Mouse (Mus musculus): ENCODE measurements at regions not wholly inside any gene's neighbourhood (a gene's known extent, or its start where the extent isn't known, plus 50 kb on each side); places are given as distances from the start of the nearest gene placed in this dataset.

DNA sequence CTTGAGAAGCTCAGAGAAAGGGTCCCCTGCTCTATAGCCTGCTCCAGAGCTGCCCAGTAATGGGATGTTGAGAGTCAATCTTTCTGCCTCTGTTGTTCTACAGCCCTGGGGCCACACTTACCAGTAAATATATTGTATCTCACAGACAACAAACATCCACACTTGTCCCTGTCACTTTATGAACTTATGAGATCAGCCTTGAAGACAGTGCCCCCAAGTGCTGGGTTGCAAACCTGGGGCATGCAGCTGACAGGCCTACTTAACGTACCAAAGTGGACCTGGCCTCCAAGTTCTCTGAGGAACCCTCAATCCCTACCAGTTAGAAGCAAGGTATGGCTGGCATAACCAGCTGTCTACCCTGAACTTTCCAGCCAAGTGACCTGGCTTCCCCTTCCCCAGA, 380.9 kb upstream of the Mmadhc start:
- no peak for TF ChIP-seq CTCF (IDR thresholded peaks at IDR 0.05)
- TF ChIP-seq EP300 (IDR thresholded peaks at IDR 0.05) = no peak

Data from lung, postnatal 0 days (tissue).